Mouse (Mus musculus): Measurements from ENCODE around the gene 4930404H24Rik. TPM values are rescaled to one million over a fixed set of nuclear protein-coding genes. Genes with fewer than 3 reads are reported as not detected.

Gene 4930404H24Rik
- total RNA-seq (2015; ENCODE audit: low replicate concordance) (7.1 TPM in 1 of 2 replicates, not detected in the other), total RNA-seq (2017; ENCODE audit: low replicate concordance) (not detected in 2 replicates)

DNA sequence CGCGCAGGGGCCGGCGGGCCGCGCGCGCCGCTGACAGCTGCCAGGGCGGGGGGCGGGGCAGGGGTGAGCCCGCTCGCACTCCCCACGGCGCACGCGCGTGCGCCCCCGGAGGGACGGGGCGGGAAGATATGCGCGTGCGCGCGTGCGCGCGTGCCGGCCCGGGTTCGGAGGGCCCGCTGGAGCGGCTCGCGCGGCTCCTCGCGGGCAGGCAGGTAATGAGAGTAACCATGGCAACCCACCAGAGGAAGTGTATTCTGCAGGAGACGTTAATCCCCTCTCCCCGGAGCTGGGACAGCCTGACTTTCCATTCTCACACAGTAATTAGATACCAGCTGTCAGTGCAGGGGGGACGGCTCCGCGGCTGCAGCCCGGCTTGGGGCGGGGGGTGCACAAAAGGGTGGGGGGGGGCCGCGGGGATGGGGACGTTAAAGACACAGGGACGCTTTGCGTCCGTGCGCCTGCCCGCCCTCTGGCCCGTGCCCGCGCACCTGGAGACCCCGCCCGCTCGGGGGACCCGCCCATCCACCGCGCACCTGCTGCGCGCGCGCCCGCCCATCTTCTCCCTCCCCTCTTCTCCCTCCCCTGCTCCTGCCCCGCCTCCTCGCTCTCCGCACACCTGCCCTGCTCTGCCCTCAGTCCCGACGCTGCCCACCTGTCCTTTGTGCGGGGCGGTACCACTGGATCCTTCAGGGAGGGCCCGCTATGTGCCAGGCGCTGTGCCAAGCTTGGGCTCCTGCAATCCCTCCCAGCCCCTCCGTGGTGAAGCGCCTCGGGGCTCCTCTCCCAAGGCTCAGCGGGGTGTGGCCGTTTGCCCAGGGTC lies at the start of gene 4930404H24Rik:
4930404H24Rik (plus strand) TSS at position 218 of the 820 bp plus-strand sequence.
- peak; percentile 26 for ATAC-seq (replicated peaks; ENCODE audit: low FRiP score, poor library complexity, severe bottlenecking)

DNA sequence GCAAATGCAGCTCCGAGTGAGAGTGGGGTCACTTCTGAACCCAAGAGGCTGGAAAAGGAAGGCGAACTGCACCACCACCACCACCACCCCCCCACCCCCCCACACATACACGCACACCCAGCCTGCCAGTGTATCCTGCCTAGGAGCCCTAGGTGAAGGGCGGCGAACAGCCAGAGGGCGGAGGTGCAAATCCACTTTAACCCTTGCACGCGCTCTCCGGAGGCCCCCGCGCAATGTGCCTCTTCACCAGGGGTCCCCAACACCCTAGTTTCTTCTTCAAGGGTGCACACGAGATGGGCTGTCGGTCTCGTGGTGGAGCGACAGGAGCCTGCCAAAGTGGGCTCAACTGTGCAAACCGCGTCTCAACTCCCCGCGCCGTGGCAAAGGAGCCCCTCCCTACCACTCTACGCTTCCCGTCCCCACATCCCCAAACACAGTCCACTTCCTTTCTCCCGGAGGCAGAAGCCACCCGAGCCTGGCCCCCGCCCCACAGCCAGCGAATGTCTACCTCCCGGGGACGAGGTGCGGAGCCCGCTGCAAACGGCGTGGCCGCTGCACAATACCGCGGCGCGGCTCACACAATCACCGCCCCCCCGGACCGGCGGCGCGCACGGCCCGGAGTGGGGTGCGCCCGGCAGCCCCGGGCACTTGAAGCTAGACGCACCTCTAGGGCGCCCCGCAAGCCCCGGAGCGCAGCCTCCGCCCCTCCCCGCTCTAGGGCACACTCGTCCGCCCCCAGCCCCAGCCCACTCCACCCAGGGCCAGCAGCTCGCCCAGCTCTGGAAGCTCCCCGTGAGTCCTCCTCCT lies 49.0 kb upstream of the 4930404H24Rik start:
- ATAC-seq (replicated peaks; ENCODE audit: low FRiP score, poor library complexity, severe bottlenecking), result no peak

DNA sequence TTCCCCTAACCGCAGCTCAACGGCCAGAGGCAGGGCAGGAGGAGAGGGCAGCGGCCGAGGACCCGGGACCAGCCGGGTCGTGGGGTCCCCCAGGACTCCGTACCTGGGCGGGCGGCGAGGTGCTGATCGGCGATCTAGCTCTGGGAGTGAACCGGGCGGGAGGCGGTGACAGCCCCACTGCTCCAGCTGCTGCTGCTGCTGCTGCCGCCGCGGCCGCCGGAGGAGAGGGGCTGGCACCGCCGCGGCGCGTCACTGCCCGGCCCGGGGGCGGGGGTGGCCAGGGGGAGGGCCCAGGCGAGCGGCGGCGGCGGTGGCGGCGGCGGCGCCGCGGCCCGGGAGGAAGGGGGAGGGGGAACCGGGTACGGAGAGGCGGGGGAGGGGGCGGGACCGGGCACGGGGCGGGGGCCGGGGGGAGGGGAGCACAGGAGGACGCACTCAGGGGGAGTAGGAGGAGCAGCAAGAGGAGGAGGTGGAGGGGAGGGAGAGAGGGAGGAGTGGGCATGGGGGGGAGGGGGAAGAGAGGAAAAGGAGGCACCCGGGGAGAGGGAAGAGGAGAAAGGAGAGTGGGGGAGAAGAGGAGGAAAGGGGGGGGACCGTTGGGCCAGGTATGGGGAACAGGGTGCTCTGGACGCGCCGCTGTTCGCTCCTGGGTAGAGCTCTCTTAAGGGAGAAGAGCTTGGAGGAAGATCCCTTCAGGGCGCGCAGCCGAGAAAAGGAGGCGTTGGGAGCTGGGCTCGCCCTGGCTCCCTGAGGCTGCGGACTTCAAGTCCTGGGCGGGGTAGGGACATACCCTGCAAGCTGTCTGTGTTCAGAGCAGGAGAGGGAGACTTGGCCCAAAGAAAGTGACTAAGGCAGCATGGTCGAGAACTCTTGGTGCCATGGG lies 48.1 kb upstream of the 4930404H24Rik start:
- peak; percentile 48 for ATAC-seq (replicated peaks; ENCODE audit: low FRiP score, poor library complexity, severe bottlenecking)

DNA sequence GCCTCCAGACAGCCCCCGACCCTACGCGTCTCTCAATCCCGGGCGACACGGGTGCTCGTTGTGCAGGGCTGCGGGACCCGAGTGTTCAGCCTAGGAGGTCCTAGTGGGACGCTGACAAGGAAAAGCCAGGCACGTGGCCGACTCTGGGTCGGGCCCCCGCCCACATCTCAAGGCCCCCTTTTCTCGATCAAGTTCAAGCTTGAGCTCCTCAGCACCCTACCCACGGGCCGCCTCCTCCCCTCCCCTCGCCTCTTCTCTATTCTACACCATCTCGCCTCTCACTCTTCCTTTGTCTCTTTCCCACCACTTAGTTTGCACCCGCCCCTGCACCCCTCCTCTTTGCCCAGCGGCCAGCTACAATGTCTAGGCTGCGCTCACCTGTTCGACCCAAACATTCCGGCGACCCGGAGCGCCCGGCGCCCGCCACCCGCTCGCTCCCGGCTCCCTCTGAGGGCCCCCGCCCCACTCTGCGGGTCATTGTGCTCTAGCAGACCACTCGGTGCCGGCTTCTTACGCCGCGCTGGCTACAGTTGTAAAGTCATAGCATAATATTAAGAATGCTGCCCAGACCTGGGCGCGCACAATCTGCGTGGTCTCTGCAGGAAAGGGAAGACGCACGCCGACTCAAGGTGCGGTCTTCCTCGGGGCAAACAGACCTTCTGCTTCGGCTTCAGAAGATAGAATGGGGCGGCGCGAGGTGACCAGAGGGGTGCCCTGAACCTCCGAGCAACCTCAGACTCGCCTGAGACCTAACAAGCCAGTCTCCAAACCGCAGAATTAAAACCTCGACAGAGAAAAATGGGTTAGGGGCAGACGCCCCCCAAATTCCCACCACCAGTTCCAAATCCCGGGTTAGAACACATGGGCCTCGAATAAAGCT lies 47.2 kb upstream of the 4930404H24Rik start:
- peak; percentile 56; the same call in 1 of the 2 replicates for ATAC-seq (replicated peaks; ENCODE audit: low FRiP score, poor library complexity, severe bottlenecking)

- peak; percentile 61 for ATAC-seq (replicated peaks; ENCODE audit: low FRiP score, poor library complexity, severe bottlenecking)
Measured at GRCm38 (mm10) chr2:153446017-153446408, 46.6 kb upstream of the 4930404H24Rik start.

DNA sequence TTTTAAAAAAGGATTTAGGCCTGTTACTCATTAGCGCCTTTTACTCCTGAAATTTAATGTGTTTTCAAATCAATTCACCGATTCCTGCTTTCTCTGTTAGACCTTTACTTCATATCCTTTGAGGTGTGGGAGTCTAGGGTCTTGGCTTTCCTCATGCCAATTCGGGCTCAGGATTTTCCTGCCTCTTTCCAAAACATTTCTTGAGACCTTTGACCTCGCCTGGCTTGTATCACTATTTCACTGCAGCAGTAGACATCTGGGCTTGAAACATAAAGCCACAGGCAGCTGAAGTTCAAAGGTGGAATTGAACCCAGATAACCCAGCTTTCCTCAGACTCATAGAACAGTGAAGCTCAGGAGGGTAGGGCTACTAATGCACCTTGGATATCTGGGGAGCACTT lies 46.1 kb upstream of the 4930404H24Rik start:
- no peak for ATAC-seq (replicated peaks; ENCODE audit: low FRiP score, poor library complexity, severe bottlenecking)

DNA sequence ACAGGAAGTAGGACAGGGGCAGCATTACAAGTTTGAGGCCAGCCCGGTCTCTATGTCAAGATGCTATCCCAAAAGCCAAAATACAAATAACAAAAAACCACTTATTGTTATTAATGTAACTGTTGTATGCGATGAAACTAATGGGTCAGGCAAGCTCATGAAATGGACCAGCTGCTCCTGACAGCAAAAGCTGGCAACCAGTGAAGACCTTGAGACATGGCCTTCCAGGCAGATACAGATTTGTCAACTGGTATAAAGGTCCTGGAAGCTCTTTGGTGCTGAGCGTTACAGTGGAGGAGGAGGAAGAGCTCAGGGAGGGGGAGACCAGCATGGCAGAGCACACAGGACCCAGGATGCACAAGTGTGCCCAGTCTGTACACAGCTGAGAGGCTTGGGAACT lies 44.9 kb upstream of the 4930404H24Rik start:
- ATAC-seq (replicated peaks; ENCODE audit: low FRiP score, poor library complexity, severe bottlenecking), result no peak

- no peak for ATAC-seq (replicated peaks; ENCODE audit: low FRiP score, poor library complexity, severe bottlenecking)
Measured at GRCm38 (mm10) chr2:153448519-153448918, 44.1 kb upstream of the 4930404H24Rik start.

- ATAC-seq (replicated peaks; ENCODE audit: low FRiP score, poor library complexity, severe bottlenecking), result peak; percentile 45; the same call in 1 of the 2 replicates
Measured at GRCm38 (mm10) chr2:153453961-153454759, 38.4 kb upstream of the 4930404H24Rik start.

DNA sequence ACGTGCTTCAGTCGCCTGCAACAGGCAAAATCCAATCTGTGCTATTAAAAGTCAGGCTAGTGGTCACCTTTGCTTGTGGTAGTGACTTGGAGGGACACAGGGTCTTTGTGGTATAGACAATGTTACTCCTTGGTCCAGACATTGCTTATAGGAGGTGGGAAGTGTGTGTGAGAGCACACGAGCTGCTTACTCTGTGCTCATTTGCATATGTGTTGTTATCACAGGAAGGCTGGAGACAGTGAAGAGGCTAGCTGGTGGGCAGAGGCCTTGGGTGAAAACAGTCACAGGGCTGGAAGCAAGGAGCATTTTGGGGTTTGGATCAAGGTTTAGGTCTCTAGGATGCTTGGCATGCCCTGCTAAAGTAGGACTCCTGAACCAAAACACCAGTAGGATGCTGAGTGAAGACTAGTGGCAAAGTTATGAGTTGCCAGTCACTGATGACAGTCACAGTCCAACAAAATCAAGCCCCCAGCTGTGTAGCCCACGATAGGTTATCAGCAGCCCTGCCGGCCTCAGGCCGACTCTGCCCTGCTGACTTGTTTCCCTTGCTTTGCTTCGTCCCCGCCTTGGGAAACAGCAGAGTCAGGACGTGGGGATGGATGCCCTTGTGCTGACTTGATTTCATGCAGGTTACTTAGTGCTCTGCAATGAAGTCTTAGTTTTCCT lies 37.6 kb upstream of the 4930404H24Rik start:
- ATAC-seq (replicated peaks; ENCODE audit: low FRiP score, poor library complexity, severe bottlenecking), result peak; percentile 76

- no peak for ATAC-seq (replicated peaks; ENCODE audit: low FRiP score, poor library complexity, severe bottlenecking)
Measured at GRCm38 (mm10) chr2:153457467-153457866, 35.1 kb upstream of the 4930404H24Rik start.

DNA sequence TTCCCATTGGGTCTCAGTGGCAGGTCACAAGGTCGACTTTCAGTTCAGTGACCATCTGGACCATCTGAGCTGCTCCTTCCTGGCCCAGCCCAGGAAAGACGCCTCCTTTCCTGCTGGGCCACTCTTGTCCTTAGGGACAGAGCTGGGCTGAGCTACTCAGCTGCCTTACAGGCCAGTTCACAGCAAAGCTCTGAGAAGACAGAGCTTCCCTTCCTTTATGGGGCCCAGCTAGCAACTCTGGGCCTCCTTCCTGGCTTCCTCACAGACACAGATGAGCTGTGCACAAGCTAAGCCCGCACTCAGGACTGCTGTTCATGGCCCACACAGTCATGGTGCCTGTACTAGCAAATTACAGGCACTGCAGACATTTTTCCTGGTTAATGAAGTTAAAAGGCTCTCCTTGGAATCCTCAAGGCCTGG lies 34.6 kb upstream of the 4930404H24Rik start:
- ATAC-seq (replicated peaks; ENCODE audit: low FRiP score, poor library complexity, severe bottlenecking), result no peak

DNA sequence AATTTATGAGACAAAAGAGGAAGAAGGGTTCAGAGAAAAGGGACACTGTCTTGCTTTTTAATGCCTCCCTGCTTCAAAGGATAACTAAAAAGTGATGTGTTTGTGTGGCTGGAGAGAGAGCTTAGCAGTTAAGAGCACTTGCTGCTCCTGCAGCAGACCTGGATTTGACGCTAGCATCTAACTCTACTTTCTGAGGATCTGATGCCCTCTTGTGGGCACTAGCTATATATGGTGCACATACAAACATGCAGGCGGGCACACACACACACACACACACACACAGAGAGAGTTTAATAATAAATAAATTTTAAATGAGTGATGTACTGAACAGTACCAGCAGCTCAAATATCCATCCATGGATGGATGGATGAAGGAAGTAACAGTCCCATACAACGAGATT lies 29.3 kb upstream of the 4930404H24Rik start:
- ATAC-seq (replicated peaks; ENCODE audit: low FRiP score, poor library complexity, severe bottlenecking), result no peak

GRCm38 (mm10) chr2:153467372-153467771 lies 25.2 kb upstream of the 4930404H24Rik start:
- no peak for ATAC-seq (replicated peaks; ENCODE audit: low FRiP score, poor library complexity, severe bottlenecking)

GRCm38 (mm10) chr2:153469317-153469716 lies 23.3 kb upstream of the 4930404H24Rik start:
- ATAC-seq (replicated peaks; ENCODE audit: low FRiP score, poor library complexity, severe bottlenecking), result no peak

DNA sequence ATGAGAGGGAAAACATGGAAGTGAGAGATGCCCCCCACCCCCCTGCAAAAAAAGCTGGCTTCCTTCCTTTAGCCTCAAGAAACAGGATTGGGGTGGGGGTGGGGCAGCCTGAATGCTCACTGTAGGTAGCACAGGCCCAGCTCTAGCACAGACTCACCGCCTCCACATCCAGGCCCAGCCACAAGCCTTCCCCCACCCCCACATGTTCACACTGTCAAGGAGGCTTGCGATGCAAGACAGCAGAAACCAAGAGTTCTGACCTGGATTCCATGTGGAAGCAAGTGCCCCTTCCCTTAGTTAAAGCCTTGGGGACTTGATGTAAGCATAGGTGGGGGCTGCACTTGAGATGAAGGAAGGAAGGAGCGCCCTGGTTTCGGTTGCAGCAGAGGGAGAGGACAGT lies 22.8 kb upstream of the 4930404H24Rik start:
- ATAC-seq (replicated peaks; ENCODE audit: low FRiP score, poor library complexity, severe bottlenecking), result no peak

DNA sequence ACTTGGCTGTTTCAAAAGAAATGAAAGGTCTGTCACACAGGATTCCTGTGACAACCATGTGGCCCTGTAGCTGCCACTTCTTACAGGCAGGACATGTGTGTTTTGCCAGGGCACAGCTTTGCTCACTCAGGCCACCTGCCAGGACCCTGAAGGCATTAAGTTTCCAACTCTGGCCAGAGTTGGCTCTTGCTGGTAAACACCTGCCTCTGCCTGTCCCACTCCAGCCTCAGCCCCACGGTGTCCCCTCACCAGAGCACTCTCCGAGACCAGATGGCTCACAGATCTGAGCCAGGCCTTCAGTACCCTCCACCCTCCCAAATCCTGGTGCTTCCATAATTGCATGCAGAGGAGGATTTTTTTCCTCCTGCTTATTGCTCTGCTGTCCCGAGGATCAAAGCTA lies 21.6 kb upstream of the 4930404H24Rik start:
- ATAC-seq (replicated peaks; ENCODE audit: low FRiP score, poor library complexity, severe bottlenecking), result no peak
